Mouse (Mus musculus) myocyte (in vitro differentiated cells): Measurements from ENCODE around the gene Tmem43.

ENCODE experiments used
- MAX ChIP-seq: IDR thresholded peaks from one replicate; pipeline ENCODE4 v1.6.1; 2011; ENCODE audit warnings: low read depth, mild to moderate bottlenecking, control low read depth
- REST ChIP-seq: IDR thresholded peaks from one replicate; pipeline ENCODE4 v1.6.1; 2011; ENCODE audit warnings: mild to moderate bottlenecking, control low read depth, moderate library complexity; ENCODE audit not compliant: insufficient read depth, insufficient read length

GRCm38 (mm10) chr6:91449472-91450225 is 23.9 kb upstream of the Tmem43 start:
- TF ChIP-seq REST (no peak), MAX (no peak)
